Mouse (Mus musculus) heart, adult 2 months (tissue): Measurements from ENCODE around the gene Vps35l. TPM values are rescaled to one million over a fixed set of nuclear protein-coding genes. Genes with fewer than 3 reads are reported as not detected.

Source experiments
- DNase-seq, 2 experiments: peaks; one replicate each; pipeline ENCODE4 v3.0.0; 2021
- H3K27ac ChIP-seq: fragments of 200-600 bp; 2 replicates; pipeline ENCODE4 v1.8.1; 2022
- H3K27me3 ChIP-seq: fragments of 200-500 bp; 2 replicates; pipeline ENCODE4 v1.6.1; 2012; ENCODE audit warnings: mild to moderate bottlenecking, low read length, inconsistent platforms, mixed read lengths; ENCODE audit not compliant: control insufficient read depth, insufficient read depth
- H3K36me3 ChIP-seq: fragments of 200-500 bp; 2 replicates; pipeline ENCODE4 v1.6.1; 2012; ENCODE audit warnings: low read length, inconsistent platforms; ENCODE audit not compliant: control insufficient read depth, insufficient read depth
- H3K4me1 ChIP-seq: fragments of 200-500 bp; 2 replicates; pipeline ENCODE4 v1.6.1; 2011; ENCODE audit warnings: low read length; ENCODE audit not compliant: control insufficient read depth, insufficient read depth
- H3K4me3 ChIP-seq: fragments of 200-600 bp; 2 replicates; pipeline ENCODE4 v1.8.1; 2022
- H3K79me2 ChIP-seq: fragments of 200-500 bp; replicated peaks from 2 replicates; pipeline ENCODE4 v1.6.1; 2012; ENCODE audit warnings: mild to moderate bottlenecking, inconsistent platforms, low read length, moderate library complexity, mixed read lengths; ENCODE audit not compliant: control insufficient read depth, insufficient read depth
- H3K9ac ChIP-seq: fragments of 200-500 bp; 2 replicates; pipeline ENCODE4 v1.6.1; 2012; ENCODE audit warnings: low read depth, mild to moderate bottlenecking, control low read depth, inconsistent platforms, low read length, mixed read lengths
- CTCF ChIP-seq: fragments of 200-600 bp; IDR thresholded peaks from 2 replicates; pipeline ENCODE4 v1.8.1; 2022; ENCODE audit warnings: antibody characterized with exemption, mild to moderate bottlenecking, moderate library complexity
- EP300 ChIP-seq: fragments of 200-500 bp; IDR thresholded peaks from 2 replicates; pipeline ENCODE4 v1.6.1; 2011; ENCODE audit warnings: low read depth, low read length, control low read depth; ENCODE audit not compliant: insufficient read depth
- POLR2A ChIP-seq: fragments of 200-500 bp; IDR thresholded peaks from 2 replicates; pipeline ENCODE4 v1.6.1; 2011; ENCODE audit warnings: mild to moderate bottlenecking, low read depth, low read length, control low read depth; ENCODE audit not compliant: insufficient read depth
- WGBS: fragments of 180-500 bp; shearing (Covaris S2); methylation state at CpG from one replicate; pipeline ENCODE4 v1.1.7; 2018; 5-methylcytosine and 5-hydroxymethylcytosine counted together
- intact Hi-C: fragments of 180-260 bp; cut with DNase I; formaldehyde crosslinking; loops from one replicate; pipeline ENCODE4 v1.15.1; 2025
- polyA plus RNA-seq: library from polyadenylated mRNA; depleted of rRNA; stranded (reverse); fragments of >200 nt; gene quantifications from 2 replicates; pipeline ENCODE4 v1.2.3, GENCODE M21; 2012
- total RNA-seq, 2 experiments: library from RNA; stranded (reverse); gene quantifications; 2 replicates each; pipeline ENCODE4 v1.2.3; 2021

The Vps35l gene
- total and polyA plus RNA-seq, 3 experiments = 21.0 to 26.5 (median 21.7) TPM

- H3K4me1 ChIP-seq = peaks cover 13% of the 10 kb centered on the region
- H3K27me3 ChIP-seq = no peaks in the 10 kb centered on the region
- TF ChIP-seq CTCF (no peak), POLR2A (no peak), EP300 (no peak)
- peak overlapping the region; percentile 24; the same call in 1 of the 2 replicates for H3K27ac ChIP-seq
- 47% methylated on average over 4 of the region's 4 CpGs for WGBS
- intact Hi-C loops = no loop called here
- no peak for DNase-seq
- H3K9ac ChIP-seq = no peak overlapping the region
- H3K4me3 ChIP-seq = no peak overlapping the region
- H3K79me2 ChIP-seq = no peaks in the 10 kb centered on the region
- peaks cover 9% of the 10 kb centered on the region for H3K36me3 ChIP-seq
These were observed 112.6 kb downstream of the Vps35l start for GRCm38 (mm10) chr7:118852611-118853010.

GRCm38 (mm10) chr7:118854606-118855005 is 114.6 kb downstream of the Vps35l start:
- Histone ChIP-seq H3K4me3 (peak overlapping the region; percentile 89), H3K9ac (peak overlapping the region; percentile 77; the same call in 1 of the 2 replicates), H3K4me1 (peaks cover 13% of the 10 kb centered on the region), H3K27ac (peak overlapping the region; percentile 80), H3K27me3 (no peaks in the 10 kb centered on the region), H3K79me2 (no peaks in the 10 kb centered on the region), H3K36me3 (peaks cover 9% of the 10 kb centered on the region)
- no peak for DNase-seq
- no peak for TF ChIP-seq CTCF
- intact Hi-C loops = loop anchor here (2.0 kb wide), 2 partner anchors 88 to 142 kb away; no protein-coding TSS in a partner anchor
- WGBS = 16% methylated on average over 3 of the region's 3 CpGs

- 1% methylated on average over 57 of the region's 57 CpGs for WGBS
- peaks cover 9% of the 10 kb centered on the region for H3K36me3 ChIP-seq
- intact Hi-C loops = loop anchor here (2.0 kb wide), 2 partner anchors 89 to 141 kb away; no protein-coding TSS in a partner anchor
These were observed 115.3 kb downstream of the Vps35l start, which contains the start of gene Iqck for GRCm38 (mm10) chr7:118855171-118855876. Gene Iqck, plus strand, starts transcription at chr7:118855752.

GRCm38 (mm10) chr7:118855877-118856304 is 115.9 kb downstream of the Vps35l start, which contains the start of gene Knop1:
Gene Knop1, minus strand, starts transcription at chr7:118856254.
- under 1% methylated on average over 46 of the region's 46 CpGs for WGBS
- intact Hi-C loops = loop anchor here (2.0 kb wide), 2 partner anchors 89 to 141 kb away; no protein-coding TSS in a partner anchor
- TF ChIP-seq EP300 (no peak), CTCF (no peak), POLR2A (no peak)
- H3K36me3 ChIP-seq = peaks cover 9% of the 10 kb centered on the region
- peak within 1 kb of the TSS; percentile 89 for H3K4me3 ChIP-seq
- peaks cover 7% of the 10 kb centered on the region for H3K4me1 ChIP-seq
- DNase-seq = no peak
- peak within 1 kb of the TSS; percentile 77 for H3K9ac ChIP-seq
- no peaks in the 10 kb centered on the region for H3K79me2 ChIP-seq
- peak within 1 kb of the TSS; percentile 80 for H3K27ac ChIP-seq
- H3K27me3 ChIP-seq = no peaks in the 10 kb centered on the region

More at GRCm38 (mm10) chr7:118855171-118855876, 115.3 kb downstream of the Vps35l start, which contains the start of gene Iqck:
- Histone ChIP-seq H3K27me3 (no peaks in the 10 kb centered on the region), H3K79me2 (no peaks in the 10 kb centered on the region), H3K4me1 (peaks cover 11% of the 10 kb centered on the region), H3K27ac (peak within 1 kb of the TSS; percentile 80), H3K9ac (peak within 1 kb of the TSS; percentile 77), H3K4me3 (peak within 1 kb of the TSS; percentile 89)
- TF ChIP-seq POLR2A (peak; percentile 80), EP300 (0 out of 2 replicates have a peak, but pooled peaks have one; percentile 32), CTCF (no peak)
- DNase-seq = peak; percentile 93

- Histone ChIP-seq H3K4me1 (peaks cover 3% of the 10 kb centered on the region), H3K27ac (no peak overlapping the region), H3K9ac (no peak overlapping the region), H3K79me2 (no peaks in the 10 kb centered on the region), H3K4me3 (no peak overlapping the region), H3K36me3 (peaks cover 2% of the 10 kb centered on the region; the same call in 1 of the 2 replicates), H3K27me3 (no peaks in the 10 kb centered on the region)
- no peak for TF ChIP-seq EP300
- TF ChIP-seq CTCF = no peak
- TF ChIP-seq POLR2A = no peak
- DNase-seq = no peak
- intact Hi-C loops = no loop called here
- WGBS = 86% methylated on average over 1 of the region's 1 CpGs
These were observed 118.6 kb downstream of the Vps35l start for GRCm38 (mm10) chr7:118858640-118859039.

- Histone ChIP-seq H3K36me3 (no peaks in the 10 kb centered on the region), H3K4me3 (no peak overlapping the region), H3K4me1 (no peaks in the 10 kb centered on the region), H3K79me2 (no peaks in the 10 kb centered on the region), H3K9ac (no peak overlapping the region), H3K27ac (no peak overlapping the region), H3K27me3 (no peaks in the 10 kb centered on the region)
- DNase-seq = no peak
- 65% methylated on average over 2 of the region's 2 CpGs for WGBS
- TF ChIP-seq POLR2A = no peak
- no peak for TF ChIP-seq EP300
- TF ChIP-seq CTCF = no peak
- intact Hi-C loops = no loop called here
These were observed 125.3 kb downstream of the Vps35l start for GRCm38 (mm10) chr7:118865362-118865761.
